Mouse (Mus musculus): ENCODE data around the gene Zfp276. TPM values are rescaled to one million over a fixed set of nuclear protein-coding genes. Genes with fewer than 3 reads are reported as not detected.
"Not testable (repeated sequence)": the region's sequence is repeated elsewhere in the genome, so short reads cannot be mapped to it uniquely, and the experiment has no call there.

Zfp276 gene
- total and polyA plus RNA-seq, 2 experiments: 24.5 to 26.3 TPM

GRCm38 (mm10) chr8:123250940-123251339 lies 3.1 kb upstream of the Zfp276 start:
- peaks cover 19% of the 10 kb centered on the region; the same call in 1 of the 2 replicates for H3K79me2 ChIP-seq (ENCODE audit: control insufficient read depth, insufficient read depth, low read length)
- peaks cover 13% of the 10 kb centered on the region for H3K4me1 ChIP-seq (ENCODE audit: control insufficient read depth, insufficient read depth, low read length)
- no peak overlapping the region for H3K4me3 ChIP-seq (ENCODE audit: insufficient read depth, low read depth, low read length)
- no peak overlapping the region for H3K9ac ChIP-seq (ENCODE audit: low read depth, low read length)
- no peak for TF ChIP-seq CTCF (IDR thresholded peaks at IDR 0.05; ENCODE audit: low read depth, low read length)
- no peak for TF ChIP-seq POLR2A (IDR thresholded peaks at IDR 0.05; ENCODE audit: extremely low read depth, insufficient read depth, low read length)
- no peak overlapping the region for H3K27ac ChIP-seq (replicated peaks; ENCODE audit: insufficient read depth, low read depth, low read length)
- DNase-seq (ENCODE audit: extremely low read depth, low read depth, low spot score): no peak
- peaks cover 6% of the 10 kb centered on the region; the same call in 1 of the 2 replicates for H3K36me3 ChIP-seq (ENCODE audit: control insufficient read depth, insufficient read depth, low read length)
- 91% methylated on average over 5 of the region's 5 CpGs for WGBS
- H3K27me3 ChIP-seq (ENCODE audit: control insufficient read depth, insufficient read depth, low read length): no peaks in the 10 kb centered on the region

GRCm38 (mm10) chr8:123252925-123253324 lies 1.1 kb upstream of the Zfp276 start:
- Histone ChIP-seq H3K27ac (replicated peaks; ENCODE audit: insufficient read depth, low read depth, low read length) (no peak overlapping the region; the same call in 1 of the 2 replicates), H3K36me3 (ENCODE audit: control insufficient read depth, insufficient read depth, low read length) (peaks cover 12% of the 10 kb centered on the region), H3K4me1 (ENCODE audit: control insufficient read depth, insufficient read depth, low read length) (peaks cover 10% of the 10 kb centered on the region), H3K9ac (ENCODE audit: low read depth, low read length) (no peak overlapping the region), H3K79me2 (ENCODE audit: control insufficient read depth, insufficient read depth, low read length) (peaks cover 22% of the 10 kb centered on the region; the same call in 1 of the 2 replicates), H3K4me3 (ENCODE audit: insufficient read depth, low read depth, low read length) (no peak overlapping the region), H3K27me3 (ENCODE audit: control insufficient read depth, insufficient read depth, low read length) (no peaks in the 10 kb centered on the region)
- 10% methylated on average over 4 of the region's 4 CpGs for WGBS
- DNase-seq (ENCODE audit: extremely low read depth, low read depth, low spot score): no peak
- TF ChIP-seq POLR2A (IDR thresholded peaks at IDR 0.05; ENCODE audit: extremely low read depth, insufficient read depth, low read length): no peak
- no peak for TF ChIP-seq CTCF (IDR thresholded peaks at IDR 0.05; ENCODE audit: low read depth, low read length)

- Histone ChIP-seq H3K4me1 (ENCODE audit: control insufficient read depth, insufficient read depth, low read length) (peaks cover 10% of the 10 kb centered on the region), H3K9ac (ENCODE audit: low read depth, low read length) (peak overlapping the region; percentile 99), H3K4me3 (ENCODE audit: insufficient read depth, low read depth, low read length) (peak overlapping the region; percentile 99), H3K79me2 (ENCODE audit: control insufficient read depth, insufficient read depth, low read length) (peaks cover 22% of the 10 kb centered on the region; the same call in 1 of the 2 replicates), H3K36me3 (ENCODE audit: control insufficient read depth, insufficient read depth, low read length) (peaks cover 19% of the 10 kb centered on the region), H3K27me3 (ENCODE audit: control insufficient read depth, insufficient read depth, low read length) (no peaks in the 10 kb centered on the region), H3K27ac (replicated peaks; ENCODE audit: insufficient read depth, low read depth, low read length) (peak overlapping the region; percentile 89)
- peak; percentile 49 for DNase-seq (ENCODE audit: extremely low read depth, low read depth, low spot score)
- WGBS: under 1% methylated on average over 40 of the region's 40 CpGs
- no peak for TF ChIP-seq POLR2A (IDR thresholded peaks at IDR 0.05; ENCODE audit: extremely low read depth, insufficient read depth, low read length)
- no peak for TF ChIP-seq CTCF (IDR thresholded peaks at IDR 0.05; ENCODE audit: low read depth, low read length)
Measured at GRCm38 (mm10) chr8:123253451-123254098, 420 bp upstream of the Zfp276 start.

DNA sequence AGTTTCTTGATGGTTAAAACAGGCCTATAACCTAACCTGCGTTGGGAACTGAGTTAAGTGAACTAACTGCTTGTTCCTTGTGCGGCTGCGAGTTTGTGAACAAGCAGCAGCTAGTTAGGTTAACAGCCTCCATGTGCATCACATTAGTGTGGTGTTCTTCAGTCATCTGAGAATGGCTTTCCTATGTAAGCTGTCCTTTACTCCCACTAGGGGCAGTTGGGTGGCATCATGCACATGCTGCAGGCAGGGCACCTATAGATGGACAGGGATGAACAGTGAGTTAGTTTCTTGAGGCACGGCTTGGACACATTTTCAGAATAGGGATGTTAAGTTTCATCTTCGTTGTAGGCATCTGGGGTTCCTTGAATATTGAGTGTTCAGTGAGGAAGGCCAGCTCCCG lies 1.2 kb downstream of the Zfp276 start:
- DNase-seq (ENCODE audit: extremely low read depth, low read depth, low spot score): no peak
- WGBS: 47% methylated on average over 6 of the region's 6 CpGs
- no peaks in the 10 kb centered on the region for H3K27me3 ChIP-seq (ENCODE audit: control insufficient read depth, insufficient read depth, low read length)
- H3K27ac ChIP-seq (replicated peaks; ENCODE audit: insufficient read depth, low read depth, low read length): peak overlapping the region; percentile 92; the same call in 1 of the 2 replicates
- peak overlapping the region; percentile 99 for H3K4me3 ChIP-seq (ENCODE audit: insufficient read depth, low read depth, low read length)
- peaks cover 22% of the 10 kb centered on the region; the same call in 1 of the 2 replicates for H3K79me2 ChIP-seq (ENCODE audit: control insufficient read depth, insufficient read depth, low read length)
- peaks cover 10% of the 10 kb centered on the region for H3K4me1 ChIP-seq (ENCODE audit: control insufficient read depth, insufficient read depth, low read length)
- TF ChIP-seq CTCF (IDR thresholded peaks at IDR 0.05; ENCODE audit: low read depth, low read length) (no peak), POLR2A (IDR thresholded peaks at IDR 0.05; ENCODE audit: extremely low read depth, insufficient read depth, low read length) (no peak)
- peaks cover 26% of the 10 kb centered on the region for H3K36me3 ChIP-seq (ENCODE audit: control insufficient read depth, insufficient read depth, low read length)
- peak overlapping the region; percentile 99 for H3K9ac ChIP-seq (ENCODE audit: low read depth, low read length)

GRCm38 (mm10) chr8:123257114-123257513 lies 3.1 kb downstream of the Zfp276 start:
- Histone ChIP-seq H3K27me3 (ENCODE audit: control insufficient read depth, insufficient read depth, low read length) (no peaks in the 10 kb centered on the region), H3K27ac (replicated peaks; ENCODE audit: insufficient read depth, low read depth, low read length) (no peak overlapping the region), H3K4me1 (ENCODE audit: control insufficient read depth, insufficient read depth, low read length) (peaks cover 10% of the 10 kb centered on the region), H3K9ac (ENCODE audit: low read depth, low read length) (no peak overlapping the region), H3K36me3 (ENCODE audit: control insufficient read depth, insufficient read depth, low read length) (peaks cover 32% of the 10 kb centered on the region), H3K79me2 (ENCODE audit: control insufficient read depth, insufficient read depth, low read length) (peaks cover 22% of the 10 kb centered on the region; the same call in 1 of the 2 replicates), H3K4me3 (ENCODE audit: insufficient read depth, low read depth, low read length) (no peak overlapping the region)
- no peak for DNase-seq (ENCODE audit: extremely low read depth, low read depth, low spot score)
- TF ChIP-seq CTCF (IDR thresholded peaks at IDR 0.05; ENCODE audit: low read depth, low read length) (no peak), POLR2A (IDR thresholded peaks at IDR 0.05; ENCODE audit: extremely low read depth, insufficient read depth, low read length) (no peak)
- 93% methylated on average over 3 of the region's 3 CpGs for WGBS

DNA sequence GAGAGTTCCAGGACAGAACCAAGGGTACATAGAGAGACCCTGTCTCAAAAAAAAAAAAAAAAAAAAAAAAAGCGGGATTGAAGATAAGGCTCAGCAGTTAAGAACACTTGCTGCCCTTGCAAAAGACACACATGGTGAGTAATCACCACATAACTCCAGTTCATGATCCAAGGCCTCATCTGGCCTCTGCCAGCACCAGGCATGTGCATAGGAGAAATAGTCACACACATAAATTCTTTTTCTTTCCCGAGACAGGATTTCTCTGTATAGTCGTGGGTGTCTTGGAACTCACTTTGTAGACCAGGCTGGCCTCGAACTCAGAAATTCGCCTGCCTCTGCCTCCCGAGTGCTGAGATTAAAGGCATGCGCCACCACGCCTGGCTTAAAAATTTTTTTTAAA lies 3.6 kb downstream of the Zfp276 start:
- not testable (repeated sequence) for H3K4me1 ChIP-seq (ENCODE audit: control insufficient read depth, insufficient read depth, low read length); H3K9ac ChIP-seq (ENCODE audit: low read depth, low read length); DNase-seq (ENCODE audit: extremely low read depth, low read depth, low spot score); H3K4me3 ChIP-seq (ENCODE audit: insufficient read depth, low read depth, low read length); H3K27ac ChIP-seq (replicated peaks; ENCODE audit: insufficient read depth, low read depth, low read length); H3K27me3 ChIP-seq (ENCODE audit: control insufficient read depth, insufficient read depth, low read length)
- H3K36me3 ChIP-seq (ENCODE audit: control insufficient read depth, insufficient read depth, low read length): peaks cover 32% of the 10 kb centered on the region
- 95% methylated on average over 8 of the region's 8 CpGs for WGBS
- peaks cover 22% of the 10 kb centered on the region; the same call in 1 of the 2 replicates for H3K79me2 ChIP-seq (ENCODE audit: control insufficient read depth, insufficient read depth, low read length)
